Mouse (Mus musculus) midbrain, embryonic 16.5 days (tissue): ENCODE results near the gene Gjd3. TPM values are rescaled to one million over a fixed set of nuclear protein-coding genes. Genes with fewer than 3 reads are reported as not detected.

ENCODE experiments used
- ATAC-seq: fragments of 200-750 bp; cut with Nextera tagmentation; 2 replicates; pipeline ENCODE4 v1.8.0; 2017; ENCODE audit warnings: moderate TSS enrichment
- H3K27ac ChIP-seq: fragments of 300-500 bp; sonication (generic); 2 replicates; pipeline ENCODE4 v1.5.1; 2014; ENCODE audit warnings: mild to moderate bottlenecking, low read length, mixed read lengths
- H3K27me3 ChIP-seq: fragments of 300-500 bp; sonication (generic); 2 replicates; pipeline ENCODE4 v1.6.1; 2014; ENCODE audit warnings: low read depth, low read length, mixed read lengths; ENCODE audit not compliant: control insufficient read depth, insufficient read depth
- H3K36me3 ChIP-seq: fragments of 300-500 bp; sonication (generic); 2 replicates; pipeline ENCODE4 v1.6.1; 2014; ENCODE audit warnings: mild to moderate bottlenecking, low read length, moderate library complexity, mixed read lengths; ENCODE audit not compliant: control insufficient read depth, insufficient read depth
- H3K4me1 ChIP-seq: fragments of 300-500 bp; sonication (generic); 2 replicates; pipeline ENCODE4 v1.6.1; 2014; ENCODE audit warnings: mild to moderate bottlenecking, low read length, mixed read lengths; ENCODE audit not compliant: control insufficient read depth, insufficient read depth
- H3K4me2 ChIP-seq: fragments of 300-500 bp; sonication (generic); 2 replicates; pipeline ENCODE4 v1.6.1; 2014; ENCODE audit warnings: mild to moderate bottlenecking, low read length, mixed read lengths
- H3K4me3 ChIP-seq: fragments of 300-500 bp; sonication (generic); 2 replicates; pipeline ENCODE4 v1.5.1; 2014; ENCODE audit warnings: low read depth, mild to moderate bottlenecking, low read length, moderate library complexity, mixed read lengths
- H3K9ac ChIP-seq: fragments of 300-500 bp; sonication (generic); 2 replicates; pipeline ENCODE4 v1.6.1; 2014; ENCODE audit warnings: low read depth, low read length, mixed read lengths
- H3K9me3 ChIP-seq: fragments of 300-500 bp; sonication (generic); replicated peaks from 2 replicates; pipeline ENCODE4 v1.6.1; 2014; ENCODE audit warnings: mild to moderate bottlenecking, low read length, mixed read lengths; ENCODE audit not compliant: control insufficient read depth, poor library complexity, severe bottlenecking
- WGBS: fragments of 180-500 bp; shearing (Covaris S2); extraction: QIAGEN DNeasy Blood & Tissue Kit; methylation state at CpG from one replicate; pipeline ENCODE4 v1.1.7; 2014; 5-methylcytosine and 5-hydroxymethylcytosine counted together
- polyA plus RNA-seq: library from polyadenylated mRNA; unstranded; fragments of >200 nt; fragmentation: Nextera tagmentation; extraction: Ambion mirVana; gene quantifications from 2 replicates; pipeline ENCODE4 v1.2.1, GENCODE M21; 2015

Gjd3 gene
- polyA plus RNA-seq, 1 experiment from 2014 or later, result 1.9 TPM

DNA sequence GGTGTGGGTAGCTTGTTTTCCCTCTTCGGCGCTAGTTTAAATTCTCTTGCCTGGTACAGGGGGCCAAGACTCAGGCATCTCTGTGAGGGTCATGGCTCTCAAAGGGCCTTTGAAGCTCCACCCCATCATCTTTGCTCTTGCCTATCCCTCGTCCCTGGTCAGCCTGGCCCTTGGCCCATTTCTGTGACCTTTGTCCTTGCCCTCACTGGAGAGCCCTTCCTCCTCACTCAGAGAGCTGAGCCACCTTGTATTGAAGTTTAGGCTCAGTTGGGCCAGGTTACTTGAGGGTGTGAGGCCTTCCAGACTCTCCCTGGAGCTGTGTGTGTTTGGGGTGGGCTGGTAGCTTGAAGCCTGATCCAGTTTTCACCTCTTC, 37.2 kb downstream of the Gjd3 start:
- no peak overlapping the region for H3K9ac ChIP-seq
- no peak overlapping the region for H3K27ac ChIP-seq
- H3K27me3 ChIP-seq, result no peaks in the 10 kb centered on the region
- 59% methylated on average over 3 of the region's 3 CpGs for WGBS
- no peaks in the 10 kb centered on the region for H3K9me3 ChIP-seq
- no peak overlapping the region for H3K4me3 ChIP-seq
- H3K4me2 ChIP-seq, result no peak overlapping the region
- peaks cover 29% of the 10 kb centered on the region for H3K4me1 ChIP-seq
- peaks cover 5% of the 10 kb centered on the region; the same call in 1 of the 2 replicates for H3K36me3 ChIP-seq
- ATAC-seq, result no peak

DNA sequence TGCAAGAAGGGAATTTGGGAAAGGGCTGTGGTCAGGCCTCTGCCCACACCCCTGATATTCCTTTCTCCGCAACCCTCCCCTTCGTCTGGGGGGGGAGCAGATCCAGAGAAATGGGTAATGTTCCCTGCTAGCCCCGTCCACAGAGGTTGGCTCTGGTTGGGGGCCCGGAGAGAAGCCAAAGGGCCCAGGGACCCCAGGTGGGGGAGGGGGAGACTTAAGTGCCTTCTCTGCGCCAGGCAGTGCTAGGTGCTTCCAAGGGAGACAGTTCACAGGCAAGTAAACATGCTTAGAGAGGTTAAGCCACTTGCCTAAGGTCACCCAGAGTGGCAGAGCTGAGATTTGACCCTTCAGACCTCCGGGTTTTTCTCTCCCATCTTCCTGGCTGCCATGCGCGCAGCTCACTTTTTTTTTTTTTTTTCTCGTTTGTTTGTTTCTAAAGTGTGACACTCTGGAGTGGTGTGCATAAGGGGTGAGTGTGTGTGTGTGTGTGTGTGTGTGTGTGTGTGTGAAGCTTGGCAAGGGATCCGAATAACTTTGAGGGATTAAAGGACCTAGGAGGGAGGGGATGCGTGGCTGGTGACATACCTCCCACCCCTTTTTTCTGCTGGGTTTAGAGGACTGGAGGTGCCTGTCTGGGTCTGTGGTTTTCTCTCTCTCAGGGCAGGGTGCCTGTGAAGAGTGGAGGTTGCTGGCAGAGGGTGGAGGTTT, 37.8 kb downstream of the Gjd3 start:
- no peak overlapping the region for H3K4me3 ChIP-seq
- ATAC-seq, result no peak
- H3K4me2 ChIP-seq, result no peak overlapping the region
- H3K9me3 ChIP-seq, result no peaks in the 10 kb centered on the region
- 23% methylated on average over 11 of the region's 11 CpGs for WGBS
- H3K27me3 ChIP-seq, result no peaks in the 10 kb centered on the region
- no peak overlapping the region for H3K27ac ChIP-seq
- H3K9ac ChIP-seq, result no peak overlapping the region
- peaks cover 31% of the 10 kb centered on the region for H3K4me1 ChIP-seq
- no peaks in the 10 kb centered on the region for H3K36me3 ChIP-seq

DNA sequence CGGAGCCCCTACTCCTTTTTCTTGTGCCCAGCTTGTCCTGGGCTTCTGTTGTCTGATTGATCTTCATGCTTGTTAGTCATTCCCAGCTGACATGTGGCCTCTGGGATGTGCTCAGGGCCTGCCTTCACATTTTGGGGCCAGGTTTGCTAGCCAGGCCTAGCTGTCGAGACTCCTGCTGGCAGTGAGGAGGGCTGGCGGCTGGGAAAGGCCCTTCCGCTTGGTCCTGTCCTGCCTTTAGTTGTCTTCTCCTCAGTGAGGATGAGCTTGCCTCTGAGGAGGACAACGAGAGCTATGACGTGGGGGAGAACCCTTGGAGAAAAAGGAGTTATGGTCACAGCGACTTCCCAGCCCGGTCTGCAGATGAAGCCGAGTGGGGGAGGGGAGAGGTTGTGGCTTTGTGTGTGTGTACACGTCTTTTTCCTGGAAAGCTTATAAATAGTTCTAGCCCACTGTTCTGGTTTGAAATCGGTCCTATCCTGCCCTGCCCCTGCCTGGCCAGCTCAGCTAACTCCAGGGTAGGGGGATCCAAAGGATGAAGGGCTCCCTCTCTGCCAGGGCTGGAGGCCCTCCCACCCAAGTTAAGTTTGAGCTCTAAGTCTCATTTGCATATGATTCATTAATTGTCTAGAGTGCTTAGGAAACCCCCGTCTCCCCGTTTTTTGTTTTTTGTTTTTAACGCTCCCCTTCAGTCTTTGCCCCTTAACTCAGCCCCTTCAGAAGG, 38.9 kb downstream of the Gjd3 start:
- H3K4me2 ChIP-seq, result no peak overlapping the region
- no peak for ATAC-seq

DNA sequence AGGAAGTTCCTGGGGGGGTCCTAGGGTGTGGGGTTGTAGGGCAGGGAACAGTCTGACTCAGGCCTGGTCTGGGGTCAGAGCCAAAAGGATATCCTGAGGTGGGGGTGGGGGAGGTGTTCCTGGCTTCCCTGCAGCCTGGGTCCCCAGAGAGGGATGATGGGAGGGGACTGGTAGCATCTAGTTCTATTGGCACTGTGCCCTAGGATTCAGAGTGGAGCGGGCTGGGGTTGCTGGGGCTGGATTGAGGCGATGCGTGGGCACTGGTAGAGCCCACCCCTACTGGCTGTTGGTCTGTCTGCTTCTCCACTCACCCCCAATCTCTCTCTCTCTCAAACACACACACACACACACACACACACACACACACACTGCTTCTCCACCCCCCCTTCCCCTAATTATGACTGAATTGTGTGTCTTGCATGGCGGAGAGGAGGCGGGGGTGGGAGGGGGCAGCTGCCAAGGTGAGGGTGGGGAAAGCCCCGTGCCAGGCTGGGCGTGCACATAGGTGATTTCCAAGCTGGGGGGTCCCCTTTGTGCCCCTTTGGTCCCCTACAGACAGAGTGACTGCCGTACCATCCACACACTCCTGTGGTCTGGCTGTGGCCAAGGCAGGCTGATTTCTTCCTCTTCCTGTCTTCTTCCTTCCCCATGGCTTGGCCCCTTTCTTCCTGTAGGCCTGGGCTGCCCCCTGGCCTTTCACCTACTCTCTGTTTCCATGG, 39.7 kb downstream of the Gjd3 start:
- Histone ChIP-seq H3K4me3 (no peak overlapping the region), H3K36me3 (no peaks in the 10 kb centered on the region), H3K9me3 (no peaks in the 10 kb centered on the region), H3K4me2 (peak overlapping the region; percentile 78; the same call in 1 of the 2 replicates), H3K9ac (0 out of 2 replicates have a peak overlapping the region, but pooled peaks have one; percentile 63), H3K27ac (peak overlapping the region; percentile 86), H3K27me3 (peaks cover 4% of the 10 kb centered on the region; the same call in 1 of the 2 replicates), H3K4me1 (peaks cover 37% of the 10 kb centered on the region)
- no peak for ATAC-seq
- 57% methylated on average over 8 of the region's 8 CpGs for WGBS

More for the DNA sequence above, 38.9 kb downstream of the Gjd3 start:
- Histone ChIP-seq H3K9ac (0 out of 2 replicates have a peak overlapping the region, but pooled peaks have one; percentile 34), H3K27ac (peak overlapping the region; percentile 58), H3K4me1 (peaks cover 31% of the 10 kb centered on the region), H3K4me3 (no peak overlapping the region), H3K27me3 (no peaks in the 10 kb centered on the region), H3K36me3 (no peaks in the 10 kb centered on the region), H3K9me3 (no peaks in the 10 kb centered on the region)
- WGBS, result 28% methylated on average over 14 of the region's 14 CpGs

DNA sequence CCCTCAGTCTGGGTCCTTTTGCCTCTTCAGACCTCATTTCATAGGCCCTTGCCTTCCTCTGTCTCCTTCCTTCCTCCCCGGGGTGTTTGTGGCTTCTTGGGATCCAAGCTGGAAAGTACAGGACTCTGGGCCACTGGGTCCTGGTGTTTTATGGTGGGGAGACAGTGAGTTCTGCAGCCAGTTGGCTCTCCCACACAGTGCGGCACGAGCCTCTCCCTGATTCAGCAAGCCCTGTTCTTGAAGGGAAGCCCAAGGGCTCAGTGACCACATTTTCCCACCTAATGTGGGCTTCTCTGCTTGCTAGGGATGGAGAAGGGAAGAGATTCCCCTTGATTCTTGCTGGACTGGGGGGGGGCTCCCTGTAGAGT, 40.3 kb downstream of the Gjd3 start:
- Histone ChIP-seq H3K9me3 (no peaks in the 10 kb centered on the region), H3K4me2 (peak overlapping the region; percentile 78), H3K4me1 (peaks cover 41% of the 10 kb centered on the region), H3K9ac (peak overlapping the region; percentile 63), H3K27ac (peak overlapping the region; percentile 86), H3K36me3 (no peaks in the 10 kb centered on the region), H3K4me3 (peak overlapping the region; percentile 45), H3K27me3 (peaks cover 4% of the 10 kb centered on the region; the same call in 1 of the 2 replicates)
- WGBS, result 54% methylated on average over 3 of the region's 3 CpGs
- no peak for ATAC-seq

DNA sequence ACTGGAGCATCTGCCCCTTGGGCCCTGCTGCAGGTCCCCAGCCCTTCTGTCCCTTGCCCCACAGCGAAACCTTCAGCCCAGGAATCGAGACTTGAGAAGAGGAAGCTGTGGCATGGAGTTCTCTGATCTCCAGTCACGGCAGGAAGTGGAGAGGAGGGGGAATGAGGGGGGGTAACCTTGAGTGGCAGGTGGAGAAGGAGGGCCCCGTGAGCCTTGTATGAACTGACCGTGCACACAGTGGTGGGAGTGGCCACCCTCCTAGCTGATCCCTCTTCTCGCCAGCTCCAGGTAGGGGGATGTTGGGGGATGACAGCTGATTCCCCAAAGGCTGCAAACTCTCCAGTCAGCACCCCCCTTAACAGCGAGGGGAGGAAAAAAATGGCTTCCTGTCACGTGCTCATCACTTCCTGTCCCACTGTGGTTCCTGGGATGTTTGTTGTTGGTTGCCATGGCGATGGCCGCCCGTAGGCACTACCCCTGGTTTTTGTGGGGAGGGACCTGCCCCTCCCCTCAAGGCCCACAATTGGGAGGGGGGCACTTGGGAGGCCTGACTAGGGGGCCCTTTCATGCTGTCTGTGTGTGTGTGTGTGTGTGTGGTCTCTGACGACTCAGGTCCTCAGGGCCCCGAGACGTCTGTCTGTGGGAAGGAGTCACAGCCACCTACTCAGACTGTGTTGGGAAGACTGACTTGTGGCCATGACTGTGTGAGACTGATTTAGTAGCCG, 40.8 kb downstream of the Gjd3 start:
- peak overlapping the region; percentile 63 for H3K9ac ChIP-seq
- no peaks in the 10 kb centered on the region for H3K9me3 ChIP-seq
- H3K36me3 ChIP-seq, result no peaks in the 10 kb centered on the region
- peaks cover 42% of the 10 kb centered on the region for H3K4me1 ChIP-seq
- H3K27me3 ChIP-seq, result peaks cover 4% of the 10 kb centered on the region; the same call in 1 of the 2 replicates
- ATAC-seq, result peak; percentile 44
- peak overlapping the region; percentile 45 for H3K4me3 ChIP-seq
- peak overlapping the region; percentile 78 for H3K4me2 ChIP-seq
- WGBS, result 2% methylated on average over 15 of the region's 15 CpGs
- peak overlapping the region; percentile 86 for H3K27ac ChIP-seq

DNA sequence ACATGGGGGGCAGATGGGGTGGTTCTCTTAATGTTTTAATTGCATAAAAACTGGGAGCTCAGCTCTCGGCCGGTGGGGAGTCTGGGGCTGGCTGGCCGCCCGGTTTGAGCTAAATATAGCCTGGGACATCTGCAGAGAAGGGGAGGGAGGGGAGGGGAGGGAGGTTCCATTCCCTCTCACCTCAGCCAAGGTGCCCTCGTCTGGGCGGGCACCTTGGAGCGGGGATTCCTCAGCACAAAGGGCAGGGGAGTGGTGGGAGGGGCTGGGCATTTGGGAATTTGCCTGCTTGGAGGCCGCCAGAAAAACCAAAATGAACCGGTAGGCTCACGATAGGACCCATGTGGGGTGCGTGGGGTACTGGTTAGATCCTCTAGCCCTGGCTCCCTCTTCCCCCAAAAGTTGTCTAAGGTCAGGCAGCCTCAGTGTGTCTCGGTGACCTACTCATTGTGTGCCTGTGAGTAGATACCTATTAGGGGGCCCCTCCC, 41.4 kb downstream of the Gjd3 start:
- ATAC-seq, result peak; percentile 15
- 1% methylated on average over 12 of the region's 12 CpGs for WGBS

DNA sequence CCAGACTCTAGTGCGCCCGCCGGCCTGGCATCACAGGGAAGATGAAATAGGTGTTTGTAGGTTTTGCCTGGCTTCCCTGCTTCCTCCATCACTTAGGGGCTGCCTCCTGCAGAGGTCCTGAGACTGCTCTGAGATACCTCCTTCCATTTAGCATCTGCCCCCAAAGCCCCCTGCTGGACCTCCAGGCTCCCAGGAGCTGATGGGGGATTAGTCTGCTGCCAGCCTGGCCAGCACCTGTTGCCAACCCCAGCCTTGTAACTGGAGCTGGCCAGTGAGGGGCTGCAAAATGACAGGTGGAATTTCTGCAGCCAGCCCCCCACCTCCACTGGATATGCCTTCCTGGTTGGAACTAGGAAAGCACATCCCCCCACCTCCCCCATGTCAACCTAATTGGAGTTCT, 42.0 kb downstream of the Gjd3 start:
- H3K27ac ChIP-seq, result no peak overlapping the region
- peaks cover 51% of the 10 kb centered on the region for H3K4me1 ChIP-seq
- peaks cover 7% of the 10 kb centered on the region for H3K27me3 ChIP-seq

More for the DNA sequence above, 41.4 kb downstream of the Gjd3 start:
- peak overlapping the region; percentile 63 for H3K9ac ChIP-seq
- H3K4me2 ChIP-seq, result peak overlapping the region; percentile 78
- H3K27me3 ChIP-seq, result peaks cover 6% of the 10 kb centered on the region
- peak overlapping the region; percentile 45 for H3K4me3 ChIP-seq
- no peaks in the 10 kb centered on the region for H3K9me3 ChIP-seq
- no peaks in the 10 kb centered on the region for H3K36me3 ChIP-seq
- H3K27ac ChIP-seq, result peak overlapping the region; percentile 86
- H3K4me1 ChIP-seq, result peaks cover 45% of the 10 kb centered on the region

More for the DNA sequence above, 42.0 kb downstream of the Gjd3 start:
- H3K4me3 ChIP-seq, result no peak overlapping the region
- WGBS, result 35% methylated on average over 3 of the region's 3 CpGs
- no peak for ATAC-seq
- H3K9ac ChIP-seq, result peak overlapping the region; percentile 63; the same call in 1 of the 2 replicates
- no peaks in the 10 kb centered on the region for H3K36me3 ChIP-seq
- H3K9me3 ChIP-seq, result no peaks in the 10 kb centered on the region
- peak overlapping the region; percentile 78 for H3K4me2 ChIP-seq
